Comparison of ENCODE assay signal across 8 mouse cellular contexts in the genomic region with DNA sequence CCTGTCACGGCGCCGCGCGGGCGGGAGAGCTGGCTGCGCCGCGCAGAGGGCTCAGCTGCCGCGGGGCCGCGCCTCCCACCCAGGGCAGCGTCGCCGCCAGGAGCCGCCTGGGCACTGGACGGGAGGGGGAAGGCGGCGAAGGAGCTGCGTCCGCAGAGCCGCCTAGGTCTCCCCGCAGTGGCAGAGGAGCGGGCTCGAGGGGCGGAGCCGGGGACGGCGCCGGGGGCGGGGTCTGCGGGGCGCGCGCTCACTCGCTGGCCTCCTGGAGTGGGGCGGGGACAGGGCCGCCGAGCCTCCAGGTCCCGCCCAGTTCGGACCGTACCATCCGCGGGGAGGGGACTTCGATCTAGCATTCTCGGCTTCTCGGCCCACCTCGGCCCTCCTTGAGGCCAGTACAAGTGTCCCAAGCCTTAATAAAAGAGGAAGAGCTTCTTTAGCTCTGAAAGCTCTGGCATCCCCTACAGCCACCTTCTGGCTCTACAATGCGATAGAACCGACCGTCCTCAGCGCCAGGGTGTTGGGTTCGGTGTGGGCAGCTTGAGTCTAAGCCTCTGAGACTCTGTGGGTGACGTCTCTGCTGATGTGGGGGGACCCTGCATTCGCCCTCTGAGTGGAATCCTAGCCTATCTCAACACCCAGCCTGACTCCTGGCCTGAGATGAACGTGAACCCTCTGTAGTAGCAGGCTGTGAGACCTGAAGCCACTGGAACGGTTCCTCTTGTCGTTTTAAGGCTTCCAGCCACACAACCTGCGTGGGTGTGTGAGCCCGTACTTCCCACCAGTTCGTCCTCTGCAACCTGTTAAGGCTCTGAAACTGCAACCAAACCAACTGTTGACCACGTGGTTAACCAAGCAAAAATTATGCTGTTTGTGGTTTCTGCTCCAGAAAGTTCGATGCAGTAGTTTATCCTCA. TPM values are rescaled to one million over a fixed set of nuclear protein-coding genes. Genes with fewer than 3 reads are reported as not detected.
DNase-seq lines count a peak whose midpoint lies in the region; ATAC-seq and TF ChIP-seq lines count a peak whose summit lies in the region.

A gene (minus strand): TSS at position 182 of the 913 bp plus-strand sequence.

- H3K4me3 ChIP-seq in heart, embryonic 14.5 days (ENCODE audit: control insufficient read depth in 1 of 2, insufficient read depth in 1 of 2, low read depth in 1 of 2, low read length in 2 of 2): peak within 1 kb of the TSS; percentile 83 to 99
- H3K4me3 ChIP-seq in liver, embryonic 11.5 days (ENCODE audit: low read depth, low read length): peak within 1 kb of the TSS; percentile 75
- no peak within 1 kb of the TSS for H3K4me3 ChIP-seq in myocyte

- H3K4me1 ChIP-seq in heart, embryonic 14.5 days (ENCODE audit: control insufficient read depth in 2 of 2, insufficient read depth in 2 of 2, low read length in 2 of 2): peaks cover 5 to 16% of the 10 kb centered on the region in 2 experiments; a peak in 3 of 4 replicates
- peaks cover 21% of the 10 kb centered on the region for H3K4me1 ChIP-seq in liver, embryonic 11.5 days (replicated peaks; ENCODE audit: control insufficient read depth, insufficient read depth, low read length)

- H3K36me3 ChIP-seq in heart, embryonic 14.5 days (ENCODE audit: control insufficient read depth, insufficient read depth, low read length): no peaks in the 10 kb centered on the region
- no peaks in the 10 kb centered on the region for H3K36me3 ChIP-seq in liver, embryonic 11.5 days (ENCODE audit: control insufficient read depth, insufficient read depth, low read length)
- H3K36me3 ChIP-seq in myocyte (ENCODE audit: control insufficient read depth, insufficient read depth): no peaks in the 10 kb centered on the region

- no peaks in the 10 kb centered on the region for H3K79me2 ChIP-seq in myocyte (ENCODE audit: control insufficient read depth, insufficient read depth)

- peak within 1 kb of the TSS; percentile 92 for H3K4me2 ChIP-seq in heart, embryonic 14.5 days (ENCODE audit: low read length)
- H3K4me2 ChIP-seq in liver, embryonic 11.5 days: peak within 1 kb of the TSS; percentile 77
- peak within 1 kb of the TSS; percentile 55 for H3K4me2 ChIP-seq in myocyte (ENCODE audit: low read depth)

- H3ac ChIP-seq in myocyte (ENCODE audit: control insufficient read depth, insufficient read length): no peak within 1 kb of the TSS

- TF ChIP-seq POLR2A in myocyte (IDR thresholded peaks at IDR 0.05; ENCODE audit: insufficient read length, low read depth): no peak

- H3K9ac ChIP-seq in heart, embryonic 14.5 days (ENCODE audit: low read length): peak within 1 kb of the TSS; percentile 77
- H3K9ac ChIP-seq in liver, embryonic 11.5 days (ENCODE audit: low read depth, low read length): peak within 1 kb of the TSS; percentile 70

- H3K27me3 ChIP-seq in heart, embryonic 14.5 days (ENCODE audit: control insufficient read depth, insufficient read depth, low read length): no peaks in the 10 kb centered on the region
- 0 out of 2 replicates have a peak, but pooled peaks cover 2% of the 10 kb centered on the region for H3K27me3 ChIP-seq in liver, embryonic 11.5 days (replicated peaks; ENCODE audit: control insufficient read depth, insufficient read depth, low read length)
- H3K27me3 ChIP-seq in myocyte (ENCODE audit: control insufficient read depth, insufficient read depth, insufficient read length): no peaks in the 10 kb centered on the region

- peak within 1 kb of the TSS; percentile 82 for H3K27ac ChIP-seq in heart, embryonic 14.5 days (replicated peaks in 1 of 2; ENCODE audit: control insufficient read depth in 1 of 2, insufficient read depth in 1 of 2, low read depth in 2 of 2, low read length in 2 of 2)
- H3K27ac ChIP-seq in liver, embryonic 11.5 days (ENCODE audit: low read depth, low read length): peak within 1 kb of the TSS; percentile 81

- peak; percentile 98 for ATAC-seq in heart, embryonic 14.5 days (ENCODE audit: insufficient number of reproducible peaks, insufficient read depth, low FRiP score, low read depth)
- ATAC-seq in liver, embryonic 11.5 days (replicated peaks; ENCODE audit: low FRiP score): peak; percentile 92

- DNase-seq in CD4-positive, CD25-positive, alpha-beta regulatory T cell, adult 2 months (ENCODE audit: low read depth, low spot score): peak; percentile 98
- DNase-seq in c-Kit-negative CD71-positive TER-119-positive erythroid progenitor cells, embryonic 14.5 days (ENCODE audit: low read depth, low spot score): peak; percentile 96
- peak; percentile 19 for DNase-seq in fibroblast of lung, adult 2 months (ENCODE audit: low read depth)
- DNase-seq in kidney, postnatal 10 days: peak; percentile 99
- DNase-seq in liver, embryonic 11.5 days (ENCODE audit: low spot score): peak; percentile 100
- peak; percentile 100 for DNase-seq in spleen, postnatal 4 days (ENCODE audit: low spot score in 2 of 2)

- WGBS in heart, embryonic 14.5 days: 1% methylated on average over 58 of the region's 64 CpGs
- under 1% methylated on average over 60 of the region's 64 CpGs for WGBS in liver, embryonic 11.5 days

- H3K9me3 ChIP-seq in heart, embryonic 14.5 days (ENCODE audit: control insufficient read depth, low read length): no peaks in the 10 kb centered on the region
- no peaks in the 10 kb centered on the region for H3K9me3 ChIP-seq in liver, embryonic 11.5 days (ENCODE audit: control insufficient read depth, low read length)

TF ChIP-seq in myocyte, 11 proteins besides CTCF, POLR2A, EP300 and RAD21:
- TF ChIP-seq E2F4 (IDR thresholded peaks at IDR 0.05; ENCODE audit: insufficient read depth) (no peak), SRF (IDR thresholded peaks at IDR 0.05; ENCODE audit: control insufficient read depth, insufficient read length, low read depth) (no peak), REST (IDR thresholded peaks at IDR 0.05; ENCODE audit: insufficient read depth, insufficient read length) (no peak), POLR2AphosphoS2 (IDR thresholded peaks at IDR 0.05; ENCODE audit: insufficient read length, low read depth) (no peak), TCF3 (IDR thresholded peaks at IDR 0.05; ENCODE audit: insufficient read length, low read depth) (no peak), TCF12 (IDR thresholded peaks at IDR 0.05; ENCODE audit: insufficient read depth, poor library complexity, severe bottlenecking) (no peak), USF1 (IDR thresholded peaks at IDR 0.05; ENCODE audit: low read depth) (no peak), MYOD1 (IDR thresholded peaks at IDR 0.05; ENCODE audit: control insufficient read depth in 1 of 3, insufficient read length in 2 of 3, low read depth in 2 of 3) (no peak), MAX (IDR thresholded peaks at IDR 0.05; ENCODE audit: low read depth) (no peak), MYOG (IDR thresholded peaks at IDR 0.05; ENCODE audit: control insufficient read depth in 1 of 3, insufficient read depth in 1 of 3, insufficient read length in 2 of 3, low read depth in 2 of 3) (no peak), CEBPB (IDR thresholded peaks at IDR 0.05; ENCODE audit: insufficient read depth, poor library complexity, severe bottlenecking) (no peak)

RNA-seq across cellular contexts. Expression of the gene that starts here (rescaled TPM):
- polyA plus RNA-seq in heart, embryonic 14.5 days (2014; fragmentation: Nextera tagmentation; extraction: Ambion mirVana): 6.2 and 8.9 TPM in 2 replicates
- polyA plus RNA-seq in liver, embryonic 11.5 days (2014; fragmentation: Nextera tagmentation; extraction: Ambion mirVana): 60.5 and 73.8 TPM in 2 replicates
- 0.02 TPM for polyA plus RNA-seq in myocyte (2012; fragmentation: generic; extraction: Trizol)

Comparison
In these comparisons a context has a peak if more than half of its experiments do, and no peak if none do; other contexts are left out.
1. DNase-seq: peak in every context shown above with its lines; median percentile 100 in liver, embryonic 11.5 days; 100 in spleen, postnatal 4 days; 99 in kidney, postnatal 10 days; 98 in CD4-positive, CD25-positive, alpha-beta regulatory T cell, adult 2 months; 96 in c-Kit-negative CD71-positive TER-119-positive erythroid progenitor cells, embryonic 14.5 days; 19 in fibroblast of lung, adult 2 months.